Mouse (Mus musculus) heart, adult 2 months (tissue): ENCODE measurements around the gene Amacr. TPM values are rescaled to one million over a fixed set of nuclear protein-coding genes. Genes with fewer than 3 reads are reported as not detected.
A peak's percentile ranks its signal among the peaks of the same experiment; 100 is the strongest.

ENCODE experiments used
- DNase-seq, 2 experiments: peaks; one replicate each; pipeline ENCODE4 v3.0.0; 2021
- H3K27ac ChIP-seq: fragments of 200-600 bp; 2 replicates; pipeline ENCODE4 v1.8.1; 2022
- H3K27me3 ChIP-seq: fragments of 200-500 bp; 2 replicates; pipeline ENCODE4 v1.6.1; 2012; ENCODE audit warnings: mild to moderate bottlenecking, low read length, inconsistent platforms, mixed read lengths; ENCODE audit not compliant: control insufficient read depth, insufficient read depth
- H3K36me3 ChIP-seq: fragments of 200-500 bp; 2 replicates; pipeline ENCODE4 v1.6.1; 2012; ENCODE audit warnings: low read length, inconsistent platforms; ENCODE audit not compliant: control insufficient read depth, insufficient read depth
- H3K4me1 ChIP-seq: fragments of 200-500 bp; 2 replicates; pipeline ENCODE4 v1.6.1; 2011; ENCODE audit warnings: low read length; ENCODE audit not compliant: control insufficient read depth, insufficient read depth
- H3K4me3 ChIP-seq: fragments of 200-600 bp; 2 replicates; pipeline ENCODE4 v1.8.1; 2022
- H3K79me2 ChIP-seq: fragments of 200-500 bp; replicated peaks from 2 replicates; pipeline ENCODE4 v1.6.1; 2012; ENCODE audit warnings: mild to moderate bottlenecking, inconsistent platforms, low read length, moderate library complexity, mixed read lengths; ENCODE audit not compliant: control insufficient read depth, insufficient read depth
- H3K9ac ChIP-seq: fragments of 200-500 bp; 2 replicates; pipeline ENCODE4 v1.6.1; 2012; ENCODE audit warnings: low read depth, mild to moderate bottlenecking, control low read depth, inconsistent platforms, low read length, mixed read lengths
- CTCF ChIP-seq: fragments of 200-600 bp; IDR thresholded peaks from 2 replicates; pipeline ENCODE4 v1.8.1; 2022; ENCODE audit warnings: antibody characterized with exemption, mild to moderate bottlenecking, moderate library complexity
- EP300 ChIP-seq: fragments of 200-500 bp; IDR thresholded peaks from 2 replicates; pipeline ENCODE4 v1.6.1; 2011; ENCODE audit warnings: low read depth, low read length, control low read depth; ENCODE audit not compliant: insufficient read depth
- POLR2A ChIP-seq: fragments of 200-500 bp; IDR thresholded peaks from 2 replicates; pipeline ENCODE4 v1.6.1; 2011; ENCODE audit warnings: mild to moderate bottlenecking, low read depth, low read length, control low read depth; ENCODE audit not compliant: insufficient read depth
- WGBS: fragments of 180-500 bp; shearing (Covaris S2); methylation state at CpG from one replicate; pipeline ENCODE4 v1.1.7; 2018; 5-methylcytosine and 5-hydroxymethylcytosine counted together
- intact Hi-C: fragments of 180-260 bp; cut with DNase I; formaldehyde crosslinking; loops from one replicate; pipeline ENCODE4 v1.15.1; 2025
- polyA plus RNA-seq: library from polyadenylated mRNA; depleted of rRNA; stranded (reverse); fragments of >200 nt; gene quantifications from 2 replicates; pipeline ENCODE4 v1.2.3, GENCODE M21; 2012
- total RNA-seq, 2 experiments: library from RNA; stranded (reverse); gene quantifications; 2 replicates each; pipeline ENCODE4 v1.2.3; 2021

Gene Amacr
- total and polyA plus RNA-seq, 3 experiments = 18.7 to 37.8 (median 34.0) TPM

- Histone ChIP-seq H3K27me3 (no peaks in the 10 kb centered on the region), H3K79me2 (no peaks in the 10 kb centered on the region), H3K9ac (no peak overlapping the region), H3K4me3 (no peak overlapping the region), H3K4me1 (no peaks in the 10 kb centered on the region), H3K36me3 (no peaks in the 10 kb centered on the region), H3K27ac (no peak overlapping the region)
- TF ChIP-seq CTCF (no peak), POLR2A (no peak), EP300 (no peak)
- 41% methylated on average over 5 of the region's 5 CpGs for WGBS
- no peak for DNase-seq
- intact Hi-C loops = no loop called here
Observed at GRCm38 (mm10) chr15:10999832-11000231, 18.3 kb downstream of the Amacr start.

GRCm38 (mm10) chr15:11000421-11000820 is 18.9 kb downstream of the Amacr start, which contains the start of gene Slc45a2:
Gene Slc45a2, plus strand, starts transcription at chr15:11000721.
- Histone ChIP-seq H3K79me2 (no peaks in the 10 kb centered on the region), H3K27me3 (no peaks in the 10 kb centered on the region), H3K4me3 (no peak within 1 kb of the TSS), H3K36me3 (no peaks in the 10 kb centered on the region), H3K27ac (no peak within 1 kb of the TSS), H3K9ac (no peak within 1 kb of the TSS), H3K4me1 (no peaks in the 10 kb centered on the region)
- DNase-seq = no peak
- intact Hi-C loops = no loop called here
- TF ChIP-seq EP300 (no peak), POLR2A (no peak), CTCF (no peak)
- 45% methylated on average over 7 of the region's 7 CpGs for WGBS

GRCm38 (mm10) chr15:11003791-11004190 is 22.2 kb downstream of the Amacr start:
- H3K27me3 ChIP-seq = no peaks in the 10 kb centered on the region
- no peak overlapping the region for H3K4me3 ChIP-seq
- no peak overlapping the region for H3K27ac ChIP-seq
- no peak for DNase-seq
- H3K79me2 ChIP-seq = no peaks in the 10 kb centered on the region
- 88% methylated on average over 4 of the region's 4 CpGs for WGBS
- H3K4me1 ChIP-seq = no peaks in the 10 kb centered on the region
- no peak overlapping the region for H3K9ac ChIP-seq
- no peaks in the 10 kb centered on the region for H3K36me3 ChIP-seq
- TF ChIP-seq POLR2A = no peak
- no peak for TF ChIP-seq EP300
- no peak for TF ChIP-seq CTCF
- intact Hi-C loops = no loop called here

- intact Hi-C loops = no loop called here
- Histone ChIP-seq H3K4me1 (no peaks in the 10 kb centered on the region), H3K79me2 (no peaks in the 10 kb centered on the region), H3K4me3 (no peak overlapping the region), H3K9ac (no peak overlapping the region), H3K27me3 (no peaks in the 10 kb centered on the region), H3K27ac (no peak overlapping the region), H3K36me3 (no peaks in the 10 kb centered on the region)
- TF ChIP-seq CTCF (no peak), EP300 (no peak), POLR2A (no peak)
- 39% methylated on average over 6 of the region's 6 CpGs for WGBS
- DNase-seq = no peak
Observed at GRCm38 (mm10) chr15:11004646-11005045, 23.1 kb downstream of the Amacr start.

- Histone ChIP-seq H3K36me3 (no peaks in the 10 kb centered on the region), H3K79me2 (no peaks in the 10 kb centered on the region), H3K27ac (no peak overlapping the region), H3K9ac (no peak overlapping the region), H3K4me3 (no peak overlapping the region), H3K4me1 (no peaks in the 10 kb centered on the region), H3K27me3 (no peaks in the 10 kb centered on the region)
- WGBS = 15% methylated on average over 5 of the region's 5 CpGs
- intact Hi-C loops = no loop called here
- DNase-seq = no peak
- TF ChIP-seq CTCF (peak; percentile 60), POLR2A (no peak), EP300 (no peak)
Observed at GRCm38 (mm10) chr15:11008756-11009155, 27.2 kb downstream of the Amacr start.

GRCm38 (mm10) chr15:11010976-11011548 is 29.5 kb downstream of the Amacr start:
- H3K4me3 ChIP-seq = no peak overlapping the region
- H3K79me2 ChIP-seq = no peaks in the 10 kb centered on the region
- H3K27me3 ChIP-seq = no peaks in the 10 kb centered on the region
- intact Hi-C loops = no loop called here
- H3K27ac ChIP-seq = no peak overlapping the region
- H3K9ac ChIP-seq = no peak overlapping the region
- DNase-seq = no peak
- TF ChIP-seq CTCF (no peak), EP300 (no peak), POLR2A (no peak)
- H3K4me1 ChIP-seq = no peaks in the 10 kb centered on the region
- no peaks in the 10 kb centered on the region for H3K36me3 ChIP-seq
- 85% methylated on average over 11 of the region's 11 CpGs for WGBS
